Mouse (Mus musculus) hindbrain, embryonic 14.5 days (tissue): ENCODE measurements around the gene Pecam1. TPM values are rescaled to one million over a fixed set of nuclear protein-coding genes. Genes with fewer than 3 reads are reported as not detected.
"Not testable (repeated sequence)": the region's sequence is repeated elsewhere in the genome, so short reads cannot be mapped to it uniquely, and the experiment has no call there.

ENCODE experiments used
- ATAC-seq: fragments of 200-750 bp; cut with Nextera tagmentation; 2 replicates; pipeline ENCODE4 v1.8.0; 2017; ENCODE audit warnings: moderate number of reproducible peaks, mild to moderate bottlenecking, moderate TSS enrichment, moderate library complexity; ENCODE audit not compliant: low FRiP score
- DNase-seq: peaks from one replicate; pipeline ENCODE4 v3.0.0-alpha.2; 2015; ENCODE audit warnings: low spot score
- H3K27ac ChIP-seq: fragments of 300-500 bp; sonication (generic); 2 replicates; pipeline ENCODE4 v1.5.1; 2014; ENCODE audit warnings: mild to moderate bottlenecking, moderate library complexity
- H3K27me3 ChIP-seq: fragments of 300-500 bp; sonication (generic); 2 replicates; pipeline ENCODE4 v1.6.1; 2014; ENCODE audit warnings: mild to moderate bottlenecking, low read length, mixed read lengths; ENCODE audit not compliant: control insufficient read depth, insufficient read depth
- H3K36me3 ChIP-seq: fragments of 300-500 bp; sonication (generic); replicated peaks from 2 replicates; pipeline ENCODE4 v1.6.1; 2014; ENCODE audit not compliant: control insufficient read depth, insufficient read depth
- H3K4me1 ChIP-seq: fragments of 300-500 bp; sonication (generic); replicated peaks from 2 replicates; pipeline ENCODE4 v1.6.1; 2014; ENCODE audit warnings: antibody characterized with exemption, low read length, mixed read lengths; ENCODE audit not compliant: control insufficient read depth, insufficient read depth
- H3K4me2 ChIP-seq: fragments of 300-500 bp; sonication (generic); replicated peaks from 2 replicates; pipeline ENCODE4 v1.6.1; 2014; ENCODE audit warnings: mild to moderate bottlenecking, moderate library complexity
- H3K4me3 ChIP-seq: fragments of 300-500 bp; sonication (generic); replicated peaks from 2 replicates; pipeline ENCODE4 v1.5.1; 2014; ENCODE audit warnings: mild to moderate bottlenecking, low read length
- H3K9ac ChIP-seq: fragments of 300-500 bp; sonication (generic); 2 replicates; pipeline ENCODE4 v1.6.1; 2014
- H3K9me3 ChIP-seq: fragments of 300-500 bp; sonication (generic); 2 replicates; pipeline ENCODE4 v1.6.1; 2016; ENCODE audit warnings: low read length; ENCODE audit not compliant: control insufficient read depth
- whole genome bisulfite sequencing: fragments of 180-500 bp; shearing (Covaris S2); extraction: QIAGEN DNeasy Blood & Tissue Kit; methylation state at CpG from one replicate; pipeline ENCODE4 v1.1.7; 2014; 5-methylcytosine and 5-hydroxymethylcytosine counted together
- polyA plus RNA-seq: library from polyadenylated mRNA; unstranded; fragments of >200 nt; fragmentation: Nextera tagmentation; extraction: Ambion mirVana; gene quantifications from 2 replicates; pipeline ENCODE4 v1.2.1, GENCODE M21; 2014

Gene Pecam1
- polyA plus RNA-seq, 1 experiment from 2014 or later, result 16.0 TPM

DNA sequence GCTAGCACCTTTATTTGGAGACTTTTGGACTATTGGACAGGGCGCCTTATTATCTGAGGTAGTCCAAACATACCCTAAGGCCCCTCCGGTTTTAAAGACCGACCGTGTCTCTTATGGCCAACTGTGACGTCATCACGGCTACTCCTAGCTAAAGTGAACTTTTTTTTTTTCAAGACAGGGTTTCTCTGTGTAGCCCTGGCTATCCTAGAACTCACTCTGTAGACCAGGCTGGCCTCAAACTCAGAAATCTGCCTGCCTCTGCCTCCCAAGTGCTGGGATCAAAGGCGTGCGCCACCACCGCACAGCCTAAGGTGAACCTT lies 25.6 kb downstream of the Pecam1 start:
- not testable (repeated sequence) for H3K27ac ChIP-seq, H3K9ac ChIP-seq, H3K4me1 ChIP-seq, H3K9me3 ChIP-seq, H3K27me3 ChIP-seq, H3K4me3 ChIP-seq, H3K36me3 ChIP-seq, ATAC-seq, H3K4me2 ChIP-seq, DNase-seq
- 97% methylated on average over 9 of the region's 9 CpGs for WGBS

DNA sequence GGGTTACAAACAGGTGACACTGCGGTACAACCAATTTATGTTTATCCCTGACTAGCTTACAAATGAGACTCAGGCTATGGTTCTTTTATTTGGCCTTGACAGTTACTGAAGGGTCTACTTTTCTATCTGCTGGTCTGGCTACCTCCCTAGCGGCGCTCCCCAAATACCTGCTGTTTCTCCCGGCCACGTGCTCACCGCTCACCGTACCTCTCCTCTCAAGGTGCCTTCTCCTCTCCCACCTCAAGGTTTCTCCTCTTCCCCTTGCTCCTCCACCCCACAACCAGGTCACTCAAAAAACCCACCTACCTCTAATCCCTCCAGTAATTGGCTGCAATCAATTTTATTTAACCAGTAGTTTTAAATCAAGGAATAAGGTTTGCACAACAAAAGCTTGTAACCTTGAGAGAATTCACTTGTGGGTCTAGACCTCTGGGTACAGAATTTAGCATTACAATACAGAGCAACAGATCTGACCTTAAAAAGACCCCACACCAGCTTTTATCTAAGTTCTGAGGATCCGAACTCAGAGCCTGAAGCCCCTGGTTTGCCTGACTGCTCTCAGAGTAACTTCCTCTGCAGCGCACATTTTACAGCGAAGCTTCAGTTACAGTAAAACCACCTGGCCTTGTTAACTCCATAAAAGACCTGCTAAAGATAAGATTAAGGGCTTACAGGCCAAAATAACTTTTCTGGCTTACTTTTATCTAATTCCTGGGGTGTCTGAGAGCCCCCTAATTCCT lies 26.1 kb downstream of the Pecam1 start:
- ATAC-seq (no peak), DNase-seq (no peak)
- H3K36me3 ChIP-seq, result no peaks in the 10 kb centered on the region
- WGBS, result 88% methylated on average over 10 of the region's 10 CpGs
- no peaks in the 10 kb centered on the region for H3K9me3 ChIP-seq
- no peak overlapping the region for H3K27ac ChIP-seq
- H3K9ac ChIP-seq, result no peak overlapping the region
- H3K4me2 ChIP-seq, result no peak overlapping the region
- H3K4me1 ChIP-seq, result no peaks in the 10 kb centered on the region
- no peaks in the 10 kb centered on the region for H3K27me3 ChIP-seq
- H3K4me3 ChIP-seq, result no peak overlapping the region

DNA sequence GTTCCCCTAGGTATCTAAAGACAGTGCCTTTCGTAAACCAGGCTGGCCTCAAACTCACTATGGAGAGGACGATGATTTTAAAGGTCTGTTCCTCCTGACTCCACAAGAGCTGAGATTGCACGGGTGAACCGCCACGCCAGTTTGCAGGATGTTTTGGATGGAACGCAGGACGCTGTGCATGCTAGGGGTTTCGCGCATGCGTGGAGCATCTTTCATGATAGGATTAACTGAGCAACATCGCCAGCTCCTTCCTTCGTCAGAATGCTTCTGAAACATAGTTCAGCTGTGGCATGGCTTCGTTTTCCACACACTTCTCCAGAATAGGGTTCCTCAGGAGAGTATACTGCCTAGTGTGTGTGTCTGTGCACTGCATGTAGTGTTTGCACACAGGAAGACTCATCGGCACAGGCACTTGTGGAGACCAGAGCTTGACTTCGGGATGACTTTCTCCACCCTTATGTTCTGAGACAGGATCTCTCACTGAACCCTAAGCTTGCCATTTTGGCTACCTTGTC lies 26.8 kb downstream of the Pecam1 start:
- no peaks in the 10 kb centered on the region for H3K9me3 ChIP-seq
- no peaks in the 10 kb centered on the region for H3K27me3 ChIP-seq
- H3K4me3 ChIP-seq, result no peak overlapping the region
- H3K27ac ChIP-seq, result no peak overlapping the region
- ATAC-seq (no peak), DNase-seq (no peak)
- WGBS, result 80% methylated on average over 15 of the region's 15 CpGs
- no peaks in the 10 kb centered on the region for H3K4me1 ChIP-seq
- no peak overlapping the region for H3K4me2 ChIP-seq
- no peaks in the 10 kb centered on the region for H3K36me3 ChIP-seq
- H3K9ac ChIP-seq, result no peak overlapping the region

DNA sequence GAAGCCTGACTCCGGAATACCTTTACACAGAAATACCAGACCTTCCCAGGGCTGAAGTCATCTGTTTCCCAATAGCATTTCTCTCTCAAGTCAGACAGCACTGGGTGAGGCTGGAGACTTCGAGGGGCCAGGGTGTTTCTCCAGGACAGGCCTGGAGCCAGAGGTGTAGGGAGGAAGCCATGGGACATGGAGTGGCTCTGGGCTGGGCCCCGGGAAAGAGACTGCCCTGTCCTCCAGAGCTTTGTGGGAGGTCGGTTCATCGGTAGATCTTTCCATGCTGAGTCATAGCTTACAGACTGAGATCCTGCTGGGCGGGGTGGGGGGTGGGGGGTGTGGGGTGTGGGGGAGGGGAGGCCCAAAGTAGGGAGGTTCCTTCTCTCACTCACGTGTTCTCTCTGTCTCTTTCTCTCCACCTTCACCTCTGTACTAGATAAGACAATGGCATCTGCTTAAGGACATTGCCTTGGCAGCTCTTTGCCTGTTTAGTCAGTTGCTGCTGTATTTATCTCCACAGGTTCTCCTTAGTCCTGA lies 27.5 kb downstream of the Pecam1 start:
- 20% methylated on average over 7 of the region's 7 CpGs for WGBS
- Histone ChIP-seq H3K27ac (no peak overlapping the region), H3K36me3 (no peaks in the 10 kb centered on the region), H3K9me3 (no peaks in the 10 kb centered on the region), H3K4me1 (no peaks in the 10 kb centered on the region), H3K4me3 (no peak overlapping the region), H3K27me3 (no peaks in the 10 kb centered on the region), H3K9ac (no peak overlapping the region), H3K4me2 (no peak overlapping the region)
- ATAC-seq (no peak), DNase-seq (no peak)

DNA sequence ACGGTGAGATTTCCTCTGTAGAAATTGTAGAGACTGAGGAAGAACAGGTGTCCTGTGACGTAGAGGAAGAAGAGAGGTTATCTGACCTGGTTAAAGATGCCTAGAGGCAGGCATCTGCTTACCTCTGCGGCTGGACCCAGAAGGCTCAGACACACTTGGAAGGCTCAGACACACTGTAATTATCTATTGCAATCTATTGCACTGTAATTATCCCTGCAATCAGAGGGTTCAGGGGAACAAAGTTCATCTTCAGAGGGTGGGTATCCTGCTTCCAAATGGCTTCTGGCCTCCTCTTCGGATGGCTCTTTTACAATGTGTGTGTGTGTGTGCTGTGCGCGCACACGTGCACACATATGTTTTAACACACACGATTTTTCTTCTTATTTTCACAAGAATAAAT lies 30.0 kb downstream of the Pecam1 start:
- no peak overlapping the region for H3K4me2 ChIP-seq
- H3K4me1 ChIP-seq, result no peaks in the 10 kb centered on the region
- H3K9ac ChIP-seq, result no peak overlapping the region
- no peaks in the 10 kb centered on the region for H3K27me3 ChIP-seq
- no peak overlapping the region for H3K27ac ChIP-seq
- DNase-seq (no peak), ATAC-seq (no peak)
- WGBS, result 93% methylated on average over 8 of the region's 8 CpGs
- H3K9me3 ChIP-seq, result no peaks in the 10 kb centered on the region
- H3K36me3 ChIP-seq, result no peaks in the 10 kb centered on the region
- H3K4me3 ChIP-seq, result no peak overlapping the region

DNA sequence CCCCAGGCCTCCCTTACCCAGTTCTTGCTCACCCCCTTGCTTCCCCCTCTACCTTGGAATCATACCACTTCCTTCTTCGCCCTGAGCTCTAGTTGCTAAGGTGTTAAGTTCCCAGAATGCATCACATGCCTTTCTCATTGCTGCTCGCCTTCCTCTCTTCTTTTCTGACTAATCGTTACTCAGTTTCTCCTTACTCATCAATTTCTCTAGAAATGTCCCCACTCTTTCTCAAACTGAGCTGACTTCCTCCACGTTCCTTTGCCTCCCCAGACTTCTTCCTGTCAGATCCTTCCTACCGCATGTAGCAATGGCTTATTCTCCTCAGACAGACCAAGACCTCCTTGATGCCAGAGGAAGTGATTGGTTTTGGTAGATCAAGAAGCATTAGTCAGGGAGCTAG lies 33.9 kb downstream of the Pecam1 start:
- Histone ChIP-seq H3K9me3 (no peaks in the 10 kb centered on the region), H3K4me3 (no peak overlapping the region), H3K4me2 (no peak overlapping the region), H3K4me1 (no peaks in the 10 kb centered on the region), H3K9ac (no peak overlapping the region), H3K36me3 (no peaks in the 10 kb centered on the region), H3K27me3 (no peaks in the 10 kb centered on the region), H3K27ac (no peak overlapping the region)
- WGBS, result 84% methylated on average over 5 of the region's 5 CpGs
- no peak for ATAC-seq
- no peak for DNase-seq

DNA sequence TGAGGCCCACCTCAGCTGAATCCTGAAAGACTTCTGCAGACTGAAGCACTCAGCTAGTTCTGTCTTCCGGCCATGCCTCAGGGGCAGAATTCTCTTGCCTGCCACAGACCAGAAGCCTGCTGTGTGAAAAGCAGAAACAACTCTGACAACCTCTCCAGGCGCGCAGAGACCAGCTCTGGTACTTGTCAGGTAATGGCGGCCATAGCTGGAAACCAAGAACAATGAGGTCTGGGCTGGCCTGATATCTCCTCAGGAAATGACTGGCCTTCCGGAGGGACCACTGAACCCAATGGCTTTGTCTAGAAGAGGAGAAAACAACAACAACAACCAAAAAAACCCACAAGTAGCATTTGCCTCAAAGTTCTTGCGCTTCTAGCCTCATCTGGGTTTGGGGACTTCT lies 35.4 kb downstream of the Pecam1 start:
- Histone ChIP-seq H3K4me3 (peak overlapping the region; percentile 11; the same call in 1 of the 2 replicates), H3K4me1 (no peaks in the 10 kb centered on the region), H3K9me3 (no peaks in the 10 kb centered on the region), H3K27me3 (no peaks in the 10 kb centered on the region), H3K27ac (peak overlapping the region; percentile 38), H3K4me2 (no peak overlapping the region), H3K36me3 (no peaks in the 10 kb centered on the region), H3K9ac (no peak overlapping the region; the same call in 1 of the 2 replicates)
- ATAC-seq (no peak), DNase-seq (no peak)
- WGBS, result 84% methylated on average over 6 of the region's 6 CpGs

DNA sequence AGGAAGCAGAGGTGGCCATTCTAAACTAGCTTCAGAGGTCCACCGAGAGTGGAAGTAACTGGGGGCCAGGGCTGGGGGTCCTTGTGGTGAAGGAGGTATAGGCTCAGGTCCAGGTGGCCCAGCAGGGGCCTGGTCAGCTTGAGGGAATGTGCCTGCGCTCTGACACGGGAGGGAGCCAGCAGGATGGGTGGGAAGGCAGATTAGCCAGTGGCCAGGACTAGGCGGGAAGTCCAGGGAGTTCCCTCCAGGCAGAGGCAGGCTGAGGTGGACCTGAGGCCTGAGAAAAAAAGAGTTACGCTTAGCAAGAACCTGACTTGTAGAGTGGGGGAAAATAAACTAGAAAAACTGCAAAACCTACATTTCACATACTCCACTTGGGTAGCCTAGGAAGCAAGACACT lies 39.6 kb downstream of the Pecam1 start:
- H3K4me3 ChIP-seq, result no peak overlapping the region
- 80% methylated on average over 5 of the region's 5 CpGs for WGBS
- no peak overlapping the region for H3K4me2 ChIP-seq
- H3K27ac ChIP-seq, result no peak overlapping the region
- ATAC-seq (no peak), DNase-seq (no peak)
- no peaks in the 10 kb centered on the region for H3K9me3 ChIP-seq
- H3K9ac ChIP-seq, result no peak overlapping the region
- H3K36me3 ChIP-seq, result no peaks in the 10 kb centered on the region
- no peaks in the 10 kb centered on the region for H3K27me3 ChIP-seq
- 0 out of 2 replicates have a peak, but pooled peaks cover 4% of the 10 kb centered on the region for H3K4me1 ChIP-seq

DNA sequence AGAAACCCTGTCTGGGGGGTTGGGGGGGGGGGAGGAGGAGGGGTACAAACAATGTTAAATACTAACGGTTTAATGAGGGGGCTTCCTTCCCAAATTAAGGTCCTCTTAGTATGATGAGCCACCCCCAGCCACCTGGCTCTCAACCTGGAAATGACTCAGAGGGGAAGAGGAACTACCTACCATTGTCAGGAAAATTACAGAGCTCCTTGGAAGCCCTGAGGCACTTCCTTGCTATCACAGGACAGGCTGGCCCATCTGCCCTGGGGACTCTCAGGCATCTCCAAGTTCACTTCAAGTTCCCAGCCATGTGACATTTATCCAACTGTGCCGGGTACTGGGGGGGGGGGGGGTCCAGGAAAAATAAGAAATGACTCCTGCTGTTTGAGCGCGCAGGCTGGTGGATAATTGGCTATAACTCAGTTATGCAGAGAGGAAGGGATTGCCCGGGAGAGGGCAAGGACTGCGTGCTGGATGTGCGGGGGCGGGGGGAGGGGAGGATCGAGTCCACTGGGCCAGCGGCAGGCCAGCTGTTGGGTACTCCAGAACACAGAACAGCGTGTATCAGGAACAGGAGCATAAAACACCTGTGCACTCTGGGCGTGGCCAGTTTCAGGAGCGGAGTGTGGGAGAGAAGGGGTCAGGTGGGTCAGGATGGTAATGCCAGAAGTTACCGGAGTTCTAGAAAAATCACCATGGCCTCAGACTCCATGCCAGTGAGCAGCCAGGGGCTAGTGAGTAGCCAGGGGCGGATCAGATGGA lies 41.0 kb downstream of the Pecam1 start:
- Histone ChIP-seq H3K4me1 (0 out of 2 replicates have a peak, but pooled peaks cover 4% of the 10 kb centered on the region), H3K4me3 (no peak overlapping the region), H3K9me3 (no peaks in the 10 kb centered on the region), H3K27ac (no peak overlapping the region), H3K36me3 (no peaks in the 10 kb centered on the region), H3K27me3 (no peaks in the 10 kb centered on the region), H3K4me2 (no peak overlapping the region; the same call in 1 of the 2 replicates), H3K9ac (no peak overlapping the region)
- 43% methylated on average over 15 of the region's 15 CpGs for WGBS
- DNase-seq, result no peak
- no peak for ATAC-seq
